Mouse (Mus musculus) kidney, postnatal 0 days (tissue): ENCODE data around the gene Ftcd. TPM values are rescaled to one million over a fixed set of nuclear protein-coding genes. Genes with fewer than 3 reads are reported as not detected.

Experiments used
- ATAC-seq: fragments of 200-750 bp; cut with Nextera tagmentation; replicated peaks from 2 replicates; pipeline ENCODE4 v1.8.0; 2017; ENCODE audit warnings: low read depth, moderate number of reproducible peaks, moderate TSS enrichment, moderate library complexity; ENCODE audit not compliant: low FRiP score
- DNase-seq: peaks from one replicate; pipeline ENCODE4 v3.0.0-alpha.2; 2016; ENCODE audit warnings: low spot score
- H3K27ac ChIP-seq: fragments of 300-500 bp; sonication (generic); 2 replicates; pipeline ENCODE4 v1.5.1; 2014; ENCODE audit warnings: mild to moderate bottlenecking
- H3K27me3 ChIP-seq: fragments of 300-500 bp; sonication (generic); 2 replicates; pipeline ENCODE4 v1.6.1; 2014; ENCODE audit warnings: low read length, mixed read lengths; ENCODE audit not compliant: insufficient read depth
- H3K36me3 ChIP-seq: fragments of 300-500 bp; sonication (generic); 2 replicates; pipeline ENCODE4 v1.6.1; 2014; ENCODE audit warnings: low read length, mixed read lengths; ENCODE audit not compliant: insufficient read depth
- H3K4me1 ChIP-seq: fragments of 300-500 bp; sonication (generic); replicated peaks from 2 replicates; pipeline ENCODE4 v1.6.1; 2014; ENCODE audit warnings: antibody characterized with exemption, low read length, mixed read lengths; ENCODE audit not compliant: insufficient read depth
- H3K4me2 ChIP-seq: fragments of 300-500 bp; sonication (generic); 2 replicates; pipeline ENCODE4 v1.6.1; 2014; ENCODE audit warnings: mild to moderate bottlenecking, low read length, moderate library complexity, mixed read lengths
- H3K4me3 ChIP-seq: fragments of 300-500 bp; sonication (generic); replicated peaks from 2 replicates; pipeline ENCODE4 v1.5.1; 2014; ENCODE audit warnings: low read depth, low read length
- H3K9ac ChIP-seq: fragments of 300-500 bp; sonication (generic); 2 replicates; pipeline ENCODE4 v1.6.1; 2014; ENCODE audit warnings: low read depth, low read length
- H3K9me3 ChIP-seq: fragments of 300-500 bp; sonication (generic); replicated peaks from 2 replicates; pipeline ENCODE4 v1.6.1; 2016; ENCODE audit warnings: low read length, inconsistent platforms, mixed read lengths
- CTCF ChIP-seq: IDR thresholded peaks from 2 replicates; pipeline ENCODE4 v1.5.1; 2016; ENCODE audit warnings: antibody characterized with exemption, low read depth, mild to moderate bottlenecking, moderate library complexity
- WGBS: fragments of 180-500 bp; shearing (Covaris S2); extraction: QIAGEN DNeasy Blood & Tissue Kit; methylation state at CpG from one replicate; pipeline ENCODE4 v1.1.7; 2014; 5-methylcytosine and 5-hydroxymethylcytosine counted together
- polyA plus RNA-seq: library from polyadenylated mRNA; unstranded; fragments of >200 nt; fragmentation: Nextera tagmentation; extraction: Ambion mirVana; gene quantifications from 2 replicates; pipeline ENCODE4 v1.2.1, GENCODE M21; 2015

Ftcd gene
- polyA plus RNA-seq, 1 experiment from 2014 or later = 0.20 TPM

- Histone ChIP-seq H3K27ac (no peak overlapping the region), H3K36me3 (no peaks in the 10 kb centered on the region), H3K27me3 (no peaks in the 10 kb centered on the region), H3K9me3 (no peaks in the 10 kb centered on the region), H3K4me1 (no peaks in the 10 kb centered on the region), H3K4me2 (no peak overlapping the region), H3K4me3 (no peak overlapping the region), H3K9ac (no peak overlapping the region)
- DNase-seq (no peak), ATAC-seq (no peak)
- WGBS = 40% methylated on average over 7 of the region's 7 CpGs
- no peak for TF ChIP-seq CTCF
These were observed 58.7 kb downstream of the Ftcd start for GRCm38 (mm10) chr10:76634094-76634571.

- no peaks in the 10 kb centered on the region for H3K36me3 ChIP-seq
- no peaks in the 10 kb centered on the region for H3K4me1 ChIP-seq
- no peaks in the 10 kb centered on the region for H3K27me3 ChIP-seq
- WGBS = 74% methylated on average over 5 of the region's 5 CpGs
- no peak overlapping the region for H3K4me2 ChIP-seq
- H3K9me3 ChIP-seq = no peaks in the 10 kb centered on the region
- DNase-seq (no peak), ATAC-seq (no peak)
- peak overlapping the region; percentile 19; the same call in 1 of the 2 replicates for H3K27ac ChIP-seq
- H3K9ac ChIP-seq = no peak overlapping the region
- no peak for TF ChIP-seq CTCF
- no peak overlapping the region for H3K4me3 ChIP-seq
These were observed 59.1 kb downstream of the Ftcd start for GRCm38 (mm10) chr10:76634584-76634983.

- TF ChIP-seq CTCF = no peak
- peak; percentile 49; the same call in 1 of the 2 replicates for ATAC-seq
- no peaks in the 10 kb centered on the region for H3K27me3 ChIP-seq
- peak overlapping the region; percentile 32 for H3K27ac ChIP-seq
- H3K4me1 ChIP-seq = no peaks in the 10 kb centered on the region
- H3K36me3 ChIP-seq = no peaks in the 10 kb centered on the region
- WGBS = 50% methylated on average over 3 of the region's 3 CpGs
- peak; percentile 74 for DNase-seq
- H3K4me3 ChIP-seq = no peak overlapping the region
- no peak overlapping the region for H3K4me2 ChIP-seq
- H3K9me3 ChIP-seq = no peaks in the 10 kb centered on the region
- no peak overlapping the region for H3K9ac ChIP-seq
These were observed 60.6 kb downstream of the Ftcd start for GRCm38 (mm10) chr10:76636026-76636425.

GRCm38 (mm10) chr10:76636601-76637000, 61.2 kb downstream of the Ftcd start:
- ATAC-seq (no peak), DNase-seq (no peak)
- no peak for TF ChIP-seq CTCF
- Histone ChIP-seq H3K4me1 (no peaks in the 10 kb centered on the region), H3K27ac (peak overlapping the region; percentile 32; the same call in 1 of the 2 replicates), H3K4me2 (no peak overlapping the region), H3K9ac (no peak overlapping the region), H3K9me3 (no peaks in the 10 kb centered on the region), H3K36me3 (no peaks in the 10 kb centered on the region), H3K27me3 (no peaks in the 10 kb centered on the region), H3K4me3 (no peak overlapping the region)
- WGBS = 83% methylated on average over 4 of the region's 4 CpGs

Other genes starting within 250 kb of the Ftcd start
- 7.6 and 8.2 TPM in 2 replicates for gene Dip2a, start 230.4 kb upstream of the Ftcd start, polyA plus RNA-seq
- not detected in 2 replicates for gene AC141477.1, start 135.2 kb upstream of the Ftcd start, polyA plus RNA-seq
- gene Pcnt, start 132.9 kb upstream of the Ftcd start, polyA plus RNA-seq = 7.9 and 8.2 TPM in 2 replicates
- not detected in 2 replicates for gene 2610028H24Rik, start 126.6 kb upstream of the Ftcd start, polyA plus RNA-seq
- 41.6 and 45.9 TPM in 2 replicates for gene Mcm3ap, start 106.7 kb upstream of the Ftcd start, polyA plus RNA-seq
- gene Ybey, start 106.5 kb upstream of the Ftcd start, polyA plus RNA-seq = 5.4 and 5.9 TPM in 2 replicates
- gene Lss, start 44.1 kb upstream of the Ftcd start, polyA plus RNA-seq = 13.0 and 16.6 TPM in 2 replicates
- gene Spatc1l, start 13.4 kb upstream of the Ftcd start, polyA plus RNA-seq = not detected in 2 replicates
- 63.9 and 64.2 TPM in 2 replicates for gene Col6a2, start 48.0 kb downstream of the Ftcd start, polyA plus RNA-seq
- 80.9 and 81.3 TPM in 2 replicates for gene Col6a1, start 150.5 kb downstream of the Ftcd start, polyA plus RNA-seq